Mouse (Mus musculus) embryonic stem cell, embryonic (primary cell): ENCODE data around the gene Spon1.

Experiments
- CTCF ChIA-PET, 4 experiments: fragments of 300-600 bp in 2 of 4; fragments of 350-600 bp in 2 of 4; sonication (Branson Sonifier 250); formaldehyde crosslinking; loops; one replicate each; lab custom pipeline; 2022; ENCODE audit warnings: inconsistent platforms in 2 of 4; lab: Charles Lee
- POLR2A ChIA-PET, 4 experiments: fragments of 300-600 bp in 2 of 4; fragments of 350-600 bp in 2 of 4; sonication (Branson Sonifier 250); formaldehyde crosslinking; loops; one replicate each; lab custom pipeline; 2022; ENCODE audit warnings: antibody characterized with exemption in 4 of 4, inconsistent platforms in 1 of 4; lab: Charles Lee

Spon1 gene

GRCm38 (mm10) chr7:114007565-114007964 lies 241.8 kb downstream of the Spon1 start:
- CTCF ChIA-PET: interaction anchor here in 3 of 4 experiments (0.5 to 1.2 kb wide), 4 partner anchors 18 to 573 kb away, joined by 3 to 6 read pairs (median 4); no protein-coding TSS in a partner anchor
- POLR2A ChIA-PET: interaction anchor here in 2 of 4 experiments (0.6 to 0.7 kb wide), 2 partner anchors 21 to 195 kb away, joined by 3 to 4 read pairs; no protein-coding TSS in a partner anchor

GRCm38 (mm10) chr7:114011726-114012443 lies 246.1 kb downstream of the Spon1 start:
- CTCF ChIA-PET: interaction anchor here in 3 of 4 experiments (0.6 to 0.9 kb wide), 4 partner anchors 233 to 403 kb away, joined by 3 to 4 read pairs (median 3); no protein-coding TSS in a partner anchor
- POLR2A ChIA-PET: interaction anchor here in 2 of 4 experiments (0.5 to 0.6 kb wide), 3 partner anchors 251 to 641 kb away, joined by 3 to 6 read pairs (median 3); partner anchors contain the start of gene Psma1 (in 1 of the 2)

- CTCF ChIA-PET: interaction anchor here in 3 of 4 experiments (0.6 to 1.2 kb wide), 5 partner anchors 35 to 704 kb away, joined by 3 to 11 read pairs (median 3); no protein-coding TSS in a partner anchor
- POLR2A ChIA-PET: interaction anchor here in 2 of 4 experiments (0.6 kb wide), 2 partner anchors 407 to 647 kb away, joined by 3 to 5 read pairs; partner anchors contain the start of gene Btbd10 (in 1 of the 2)
Observed at GRCm38 (mm10) chr7:114016001-114016949, 250.5 kb downstream of the Spon1 start.

- POLR2A ChIA-PET: interaction anchor here in 2 of 4 experiments (0.5 to 0.8 kb wide), 2 partner anchors 512 to 1303 kb away, joined by 4 to 6 read pairs; no protein-coding TSS in a partner anchor
- CTCF ChIA-PET: interaction anchor here in 3 of 4 experiments (0.6 to 0.7 kb wide), 3 partner anchors 8 to 245 kb away, joined by 3 read pairs; no protein-coding TSS in a partner anchor
Observed at GRCm38 (mm10) chr7:114018861-114019260, 253.1 kb downstream of the Spon1 start.

GRCm38 (mm10) chr7:114020057-114020703 lies 254.4 kb downstream of the Spon1 start:
- POLR2A ChIA-PET: no interaction called here
- CTCF ChIA-PET: no interaction called here

- POLR2A ChIA-PET: no interaction called here
- CTCF ChIA-PET: no interaction called here
Observed at GRCm38 (mm10) chr7:114020704-114021093, 254.9 kb downstream of the Spon1 start.

GRCm38 (mm10) chr7:114026923-114027322 lies 261.1 kb downstream of the Spon1 start:
- POLR2A ChIA-PET: interaction anchor here in 1 of 4 experiments (0.6 to 1.2 kb wide), 2 partner anchors 593 to 658 kb away, joined by 3 read pairs; partner anchors contain the start of gene Btbd10
- CTCF ChIA-PET: no interaction called here

- POLR2A ChIA-PET: interaction anchor here in 1 of 4 experiments (0.6 to 1.2 kb wide), 2 partner anchors 247 to 658 kb away, joined by 3 to 4 read pairs; partner anchors contain the start of gene Btbd10
- CTCF ChIA-PET: interaction anchor here in 1 of 4 experiments (0.7 kb wide), 1 partner anchor 433 kb away, joined by 4 read pairs; no protein-coding TSS in a partner anchor
Observed at GRCm38 (mm10) chr7:114027406-114027805, 261.6 kb downstream of the Spon1 start.

- CTCF ChIA-PET: no interaction called here
- POLR2A ChIA-PET: interaction anchor here in 1 of 4 experiments (1.1 kb wide), 1 partner anchor 21 kb away, joined by 3 read pairs; no protein-coding TSS in a partner anchor
Observed at GRCm38 (mm10) chr7:114028828-114029227, 263.0 kb downstream of the Spon1 start.

GRCm38 (mm10) chr7:114029596-114029995 lies 263.8 kb downstream of the Spon1 start:
- CTCF ChIA-PET: no interaction called here
- POLR2A ChIA-PET: no interaction called here

GRCm38 (mm10) chr7:114037237-114037636 lies 271.4 kb downstream of the Spon1 start:
- CTCF ChIA-PET: interaction anchor here in 1 of 4 experiments (0.6 kb wide), 1 partner anchor 239 kb away, joined by 4 read pairs; the partner anchor contains the start of gene Psma1
- POLR2A ChIA-PET: interaction anchor here in 2 of 4 experiments (0.6 to 1.1 kb wide), 2 partner anchors 32 to 214 kb away, joined by 3 read pairs; no protein-coding TSS in a partner anchor

- CTCF ChIA-PET: no interaction called here
- POLR2A ChIA-PET: interaction anchor here in 1 of 4 experiments (2.8 kb wide), 1 partner anchor 11 kb away, joined by 7 read pairs; no protein-coding TSS in a partner anchor
Observed at GRCm38 (mm10) chr7:114041349-114041748, 275.6 kb downstream of the Spon1 start.

GRCm38 (mm10) chr7:114042973-114043928 lies 277.5 kb downstream of the Spon1 start:
- ChIA-PET POLR2A (interaction anchor here in 1 of 4 experiments (0.9 to 2.8 kb wide), 2 partner anchors 9 to 276 kb away, joined by 3 to 7 read pairs; no protein-coding TSS in a partner anchor), CTCF (interaction anchor here in 2 of 4 experiments (0.5 to 0.8 kb wide), 3 partner anchors 16 to 434 kb away, joined by 3 to 15 read pairs (median 4); no protein-coding TSS in a partner anchor)

GRCm38 (mm10) chr7:114043929-114044549 lies 278.2 kb downstream of the Spon1 start:
- CTCF ChIA-PET: interaction anchor here in 1 of 4 experiments (0.5 to 0.8 kb wide), 2 partner anchors 15 to 435 kb away, joined by 3 to 4 read pairs; no protein-coding TSS in a partner anchor

GRCm38 (mm10) chr7:114045814-114046213 lies 280.0 kb downstream of the Spon1 start:
- POLR2A ChIA-PET: interaction anchor here in 1 of 4 experiments (1.4 kb wide), 1 partner anchor 10 kb away, joined by 4 read pairs; no protein-coding TSS in a partner anchor
- CTCF ChIA-PET: no interaction called here

More at GRCm38 (mm10) chr7:114043929-114044549, 278.2 kb downstream of the Spon1 start:
- POLR2A ChIA-PET: interaction anchor here in 1 of 4 experiments (1.3 to 2.8 kb wide), 2 partner anchors 9 to 188 kb away, joined by 3 to 7 read pairs; no protein-coding TSS in a partner anchor
